Mouse (Mus musculus) C2C12 (cell line): ENCODE results near the gene Tmem131. TPM values are rescaled to one million over a fixed set of nuclear protein-coding genes. Genes with fewer than 3 reads are reported as not detected.
A peak's percentile ranks its signal among the peaks of the same experiment; 100 is the strongest.

Source experiments
- H3K27me3 ChIP-seq: one replicate; pipeline ENCODE4 v1.6.1; 2011; ENCODE audit not compliant: control insufficient read depth, insufficient read depth, insufficient read length
- H3K36me3 ChIP-seq: one replicate; pipeline ENCODE4 v1.6.1; 2011; ENCODE audit not compliant: control insufficient read depth, insufficient read depth
- H3K4me3 ChIP-seq: one replicate; pipeline ENCODE4 v1.5.1; 2011; ENCODE audit warnings: mild to moderate bottlenecking, control low read depth; ENCODE audit not compliant: poor library complexity, insufficient read depth, severe bottlenecking
- H3K79me2 ChIP-seq: one replicate; pipeline ENCODE4 v1.6.1; 2011; ENCODE audit not compliant: control insufficient read depth, insufficient read depth
- H3K79me3 ChIP-seq: one replicate; pipeline ENCODE4 v1.6.1; 2011; ENCODE audit warnings: low read depth, control low read depth
- H3ac ChIP-seq: one replicate; pipeline ENCODE3; 2011; ENCODE audit warnings: low read depth; ENCODE audit not compliant: control insufficient read depth, insufficient read length
- CEBPB ChIP-seq: IDR thresholded peaks from one replicate; pipeline ENCODE4 v1.6.1; 2011; ENCODE audit warnings: low read depth, mild to moderate bottlenecking, control low read depth, moderate library complexity
- CTCF ChIP-seq: IDR thresholded peaks from one replicate; pipeline ENCODE4 v1.5.1; 2011; ENCODE audit not compliant: control insufficient read depth, insufficient read depth, insufficient read length
- FOSL1 ChIP-seq: IDR thresholded peaks from one replicate; pipeline ENCODE4 v1.8.0; 2011; ENCODE audit warnings: mild to moderate bottlenecking, low read length; ENCODE audit not compliant: poor library complexity, insufficient read depth, severe bottlenecking
- MAX ChIP-seq: IDR thresholded peaks from one replicate; pipeline ENCODE4 v1.6.1; 2011; ENCODE audit warnings: mild to moderate bottlenecking, control low read depth
- MYOD1 ChIP-seq: IDR thresholded peaks from one replicate; pipeline ENCODE4 v1.6.1; 2011; ENCODE audit warnings: low read depth; ENCODE audit not compliant: control insufficient read depth, insufficient read length
- MYOG ChIP-seq: IDR thresholded peaks from one replicate; pipeline ENCODE4 v1.6.1; 2011; ENCODE audit not compliant: control insufficient read depth, insufficient read length; ENCODE audit errors: extremely low read depth
- USF1 ChIP-seq: IDR thresholded peaks from one replicate; pipeline ENCODE4 v1.6.1; 2011; ENCODE audit warnings: low read depth, mild to moderate bottlenecking, control low read depth, moderate library complexity
- polyA plus RNA-seq: library from polyadenylated mRNA; unstranded; fragments of >200 nt; fragmentation: generic; extraction: Trizol; gene quantifications from one replicate; pipeline ENCODE4 v1.2.1, GENCODE M21; 2012; ENCODE audit warnings: missing spikeins

Gene Tmem131
- polyA plus RNA-seq, 1 experiment, result 12.9 TPM

DNA sequence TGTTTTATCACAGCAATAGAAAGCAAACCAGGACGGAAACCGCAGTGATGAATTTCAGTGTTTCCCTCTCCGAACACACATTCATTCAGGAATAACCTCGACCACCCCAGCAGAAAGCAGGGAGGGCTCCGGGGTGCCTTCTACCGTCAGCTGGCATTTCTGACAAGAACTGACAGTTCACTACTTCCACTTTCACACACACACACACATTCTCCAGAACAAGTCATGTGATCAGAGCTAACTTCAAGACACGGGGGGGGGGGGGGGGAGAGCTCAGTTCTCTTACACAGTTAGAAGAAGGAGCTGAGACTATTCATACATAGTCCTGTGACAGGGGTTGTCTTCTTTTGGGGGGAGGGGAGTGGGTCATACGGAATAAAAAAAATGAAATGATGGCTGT, 4.0 kb upstream of the Tmem131 start:
- Histone ChIP-seq H3K27me3 (no peaks in the 10 kb centered on the region), H3K79me3 (no peaks in the 10 kb centered on the region), H3K79me2 (no peaks in the 10 kb centered on the region), H3K36me3 (no peaks in the 10 kb centered on the region), H3ac (no peak overlapping the region), H3K4me3 (no peak overlapping the region)
- TF ChIP-seq MAX (no peak), MYOG (no peak), CEBPB (no peak), CTCF (no peak), USF1 (no peak), MYOD1 (no peak), FOSL1 (no peak)

DNA sequence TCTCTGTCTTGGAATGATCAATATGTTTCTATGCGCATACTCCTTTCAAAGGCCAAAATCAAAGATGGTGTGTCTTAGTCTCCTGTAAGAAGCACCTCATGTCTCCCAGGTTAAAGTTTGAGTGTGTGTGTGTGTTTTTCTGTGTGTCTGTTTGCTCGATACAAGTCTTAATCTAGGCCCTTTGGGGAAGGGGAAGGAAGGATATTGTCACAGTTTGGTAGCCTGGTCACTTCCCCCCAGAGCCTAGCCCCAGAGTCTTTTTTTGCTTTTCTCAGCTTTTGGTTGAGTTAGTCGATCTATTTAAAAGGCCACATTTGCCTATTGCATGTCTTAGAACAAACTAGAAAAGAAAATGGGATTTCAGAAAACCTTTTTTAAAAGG, 3.1 kb downstream of the Tmem131 start:
- H3K79me3 ChIP-seq, result peaks cover 31% of the 10 kb centered on the region
- H3K79me2 ChIP-seq, result peaks cover 41% of the 10 kb centered on the region
- no peaks in the 10 kb centered on the region for H3K36me3 ChIP-seq
- no peak overlapping the region for H3ac ChIP-seq
- peak overlapping the region; percentile 82 for H3K4me3 ChIP-seq
- H3K27me3 ChIP-seq, result no peaks in the 10 kb centered on the region
- no peak for TF ChIP-seq FOSL1
- no peak for TF ChIP-seq MYOD1
- TF ChIP-seq CEBPB, result no peak
- no peak for TF ChIP-seq USF1
- TF ChIP-seq MAX, result no peak
- TF ChIP-seq MYOG, result no peak

DNA sequence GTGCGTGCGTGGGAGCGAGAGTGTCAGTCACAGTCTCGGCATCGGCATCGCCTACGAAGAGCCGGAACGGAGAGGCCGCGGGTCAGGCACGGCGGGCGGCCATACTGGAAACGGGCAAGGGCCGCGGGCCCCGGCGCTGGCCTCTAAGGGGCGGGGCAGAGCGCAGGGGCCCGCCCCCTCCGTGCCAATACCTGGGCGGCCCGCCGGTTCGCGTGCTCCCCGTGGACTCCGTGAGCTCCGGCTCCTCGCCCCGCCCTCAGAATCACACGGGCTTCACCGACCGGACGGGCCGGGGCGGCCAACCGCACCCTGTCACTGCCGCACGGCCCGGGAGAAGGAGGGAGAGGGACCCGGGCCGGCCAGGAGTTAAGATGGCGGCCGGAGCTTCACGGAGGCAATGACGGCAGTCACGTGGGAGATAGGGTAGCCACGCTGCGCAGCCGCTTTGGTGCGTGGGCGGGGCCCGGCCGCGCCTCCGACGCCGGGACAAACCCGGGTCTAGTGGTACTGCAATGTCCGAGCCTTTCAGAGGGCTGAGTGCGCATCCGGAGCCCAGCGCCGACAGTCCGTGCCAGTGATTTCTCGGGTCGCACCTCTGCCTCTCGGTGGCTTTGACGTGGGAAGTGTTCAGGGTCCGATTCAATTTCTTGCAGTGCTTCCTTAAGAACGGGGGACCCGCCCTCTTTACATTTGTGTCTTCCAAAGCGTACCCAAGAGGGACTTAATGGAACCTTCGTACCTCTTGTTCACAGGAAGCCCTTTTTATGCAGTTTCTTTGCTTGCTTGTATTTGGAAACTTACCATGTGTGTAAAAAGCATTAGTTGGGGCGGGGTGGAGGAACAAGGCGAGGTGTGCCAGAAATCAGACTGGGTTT, 3.7 kb downstream of the Tmem131 start:
- peaks cover 47% of the 10 kb centered on the region for H3K79me2 ChIP-seq
- H3ac ChIP-seq, result peak overlapping the region; percentile 99
- peak overlapping the region; percentile 82 for H3K4me3 ChIP-seq
- H3K79me3 ChIP-seq, result peaks cover 37% of the 10 kb centered on the region
- no peaks in the 10 kb centered on the region for H3K27me3 ChIP-seq
- no peaks in the 10 kb centered on the region for H3K36me3 ChIP-seq
- TF ChIP-seq CEBPB, result no peak
- TF ChIP-seq FOSL1, result no peak
- peak; percentile 81 for TF ChIP-seq USF1
- TF ChIP-seq MYOG, result no peak

DNA sequence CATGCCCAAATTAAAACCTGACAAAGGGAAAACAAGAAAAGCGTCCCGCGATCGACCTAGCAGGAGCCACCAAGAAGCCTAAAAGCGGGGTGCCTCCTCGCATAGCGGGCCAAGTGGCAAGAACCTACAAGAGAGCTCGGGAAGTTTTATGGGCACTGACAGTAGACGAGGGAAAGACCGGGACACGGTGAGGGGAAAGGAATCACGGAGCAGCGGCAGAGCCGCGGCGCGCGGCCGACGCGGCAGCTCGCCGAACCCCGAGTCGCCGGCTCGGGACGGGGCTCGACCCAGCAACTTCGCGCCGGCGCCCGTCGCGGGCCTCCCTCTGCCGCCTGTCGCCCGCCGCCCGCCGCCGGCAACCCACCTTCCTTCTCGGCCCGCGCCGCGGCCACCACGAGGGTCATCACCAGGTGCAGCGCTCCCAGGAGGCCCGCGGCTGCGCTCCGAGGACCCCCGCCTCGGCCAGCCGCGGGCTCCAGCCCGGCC, 4.6 kb downstream of the Tmem131 start:
- H3K79me3 ChIP-seq, result peaks cover 46% of the 10 kb centered on the region
- TF ChIP-seq USF1 (no peak), CTCF (no peak), CEBPB (no peak), FOSL1 (no peak), MYOD1 (no peak)
- H3K27me3 ChIP-seq, result no peaks in the 10 kb centered on the region
- no peaks in the 10 kb centered on the region for H3K36me3 ChIP-seq
- H3K4me3 ChIP-seq, result peak overlapping the region; percentile 82
- H3ac ChIP-seq, result peak overlapping the region; percentile 99
- H3K79me2 ChIP-seq, result peaks cover 56% of the 10 kb centered on the region

DNA sequence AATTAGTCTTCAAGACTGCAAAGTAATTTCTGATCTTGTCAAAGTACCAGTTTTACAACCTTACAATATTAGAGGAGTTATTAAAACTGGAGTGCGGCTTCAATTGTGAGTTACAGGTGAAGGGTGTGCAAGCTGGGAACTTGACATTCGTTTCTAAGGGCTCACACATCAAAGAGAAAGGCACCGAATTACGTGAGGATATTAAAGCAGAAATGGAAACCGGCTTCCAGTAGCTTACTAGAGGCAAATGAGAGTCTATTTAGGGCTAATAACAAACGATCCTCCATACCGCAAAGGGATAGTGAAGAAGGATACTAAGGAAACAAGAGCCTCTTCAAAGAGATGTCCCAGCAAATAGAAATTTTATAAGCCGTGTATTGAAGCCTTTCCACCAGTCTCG, 5.1 kb downstream of the Tmem131 start:
- H3K27me3 ChIP-seq, result no peaks in the 10 kb centered on the region
- peaks cover 51% of the 10 kb centered on the region for H3K79me3 ChIP-seq
- peaks cover 61% of the 10 kb centered on the region for H3K79me2 ChIP-seq
- H3K36me3 ChIP-seq, result no peaks in the 10 kb centered on the region
- TF ChIP-seq FOSL1 (no peak), CTCF (no peak)
- no peak overlapping the region for H3ac ChIP-seq
- peak overlapping the region; percentile 82 for H3K4me3 ChIP-seq

DNA sequence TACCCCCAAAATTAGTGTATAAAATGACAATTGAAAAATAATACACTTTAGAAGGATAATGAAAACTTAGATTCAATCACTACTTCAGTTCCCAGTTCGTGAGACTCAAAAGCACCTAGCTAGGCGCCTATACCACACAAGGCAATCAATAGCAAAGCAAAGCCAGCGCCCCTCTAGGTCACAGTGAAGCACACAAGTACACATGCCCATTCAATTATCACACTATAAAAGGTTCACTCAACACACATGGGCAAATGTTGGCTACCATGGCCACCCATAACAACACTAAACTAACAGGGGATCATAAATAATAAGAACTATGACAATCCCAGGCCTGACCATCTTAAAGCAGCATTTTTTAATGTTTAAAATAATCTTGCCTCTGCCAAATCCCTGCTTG, 5.8 kb downstream of the Tmem131 start:
- TF ChIP-seq CTCF (no peak), USF1 (no peak), CEBPB (no peak), MAX (no peak), MYOG (no peak), MYOD1 (no peak), FOSL1 (no peak)
- H3K79me3 ChIP-seq, result peaks cover 57% of the 10 kb centered on the region
- no peaks in the 10 kb centered on the region for H3K36me3 ChIP-seq

More for the DNA sequence above, 5.8 kb downstream of the Tmem131 start:
- H3K79me2 ChIP-seq, result peaks cover 68% of the 10 kb centered on the region
- H3K27me3 ChIP-seq, result no peaks in the 10 kb centered on the region
- peak overlapping the region; percentile 82 for H3K4me3 ChIP-seq
- no peak overlapping the region for H3ac ChIP-seq
